Mouse (Mus musculus) kidney, embryonic 14.5 days (tissue): ENCODE results near the gene Slc19a1. TPM values are rescaled to one million over a fixed set of nuclear protein-coding genes. Genes with fewer than 3 reads are reported as not detected.

ENCODE experiments used
- polyA plus RNA-seq: library from polyadenylated mRNA; unstranded; fragments of >200 nt; fragmentation: Nextera tagmentation; extraction: Ambion mirVana; gene quantifications from 2 replicates; pipeline ENCODE4 v1.2.1, GENCODE M21; 2014

The Slc19a1 gene
- polyA plus RNA-seq, 1 experiment from 2014 or later = 40.9 TPM

Other genes with a start within 250 kb of the Slc19a1 start
- 19.7 and 28.4 TPM in 2 replicates for gene Pcbp3, start 70.4 kb upstream of the Slc19a1 start, polyA plus RNA-seq
- 78.6 and 140 TPM in 2 replicates for gene Col18a1, start 134.3 kb downstream of the Slc19a1 start, polyA plus RNA-seq
- 96.3 and 112 TPM in 2 replicates for gene Pofut2, start 227.0 kb downstream of the Slc19a1 start, polyA plus RNA-seq